Mouse (Mus musculus) limb, embryonic 13.5 days (tissue): ENCODE measurements at regions not wholly inside any gene's neighbourhood (a gene's known extent, or its start where the extent isn't known, plus 50 kb on each side); places are given as distances from the start of the nearest gene placed in this dataset.

ENCODE experiments used
- ATAC-seq: fragments of 200-750 bp; cut with Nextera tagmentation; 2 replicates; pipeline ENCODE4 v1.8.0; 2017; ENCODE audit warnings: low read depth, moderate number of reproducible peaks, moderate TSS enrichment; ENCODE audit not compliant: low FRiP score
- H3K27ac ChIP-seq: fragments of 300-500 bp; sonication (generic); 2 replicates; pipeline ENCODE4 v1.5.1; 2015; ENCODE audit warnings: inconsistent platforms, mild to moderate bottlenecking, moderate library complexity
- H3K27me3 ChIP-seq: fragments of 300-500 bp; sonication (generic); 2 replicates; pipeline ENCODE4 v1.6.1; 2015; ENCODE audit warnings: mild to moderate bottlenecking, inconsistent platforms
- H3K36me3 ChIP-seq: fragments of 300-500 bp; sonication (generic); 2 replicates; pipeline ENCODE4 v1.6.1; 2015; ENCODE audit warnings: inconsistent platforms, mild to moderate bottlenecking, moderate library complexity
- H3K4me1 ChIP-seq: fragments of 300-500 bp; sonication (generic); 2 replicates; pipeline ENCODE4 v1.6.1; 2015; ENCODE audit warnings: inconsistent platforms
- H3K4me2 ChIP-seq: fragments of 300-500 bp; sonication (generic); replicated peaks from 2 replicates; pipeline ENCODE4 v1.6.1; 2015; ENCODE audit warnings: inconsistent platforms, mild to moderate bottlenecking, moderate library complexity
- H3K4me3 ChIP-seq: fragments of 300-500 bp; sonication (generic); 2 replicates; pipeline ENCODE4 v1.5.1; 2015; ENCODE audit warnings: moderate library complexity, mild to moderate bottlenecking, inconsistent platforms
- H3K9ac ChIP-seq: fragments of 300-500 bp; sonication (generic); 2 replicates; pipeline ENCODE4 v1.6.1; 2015; ENCODE audit warnings: mild to moderate bottlenecking, inconsistent platforms
- H3K9me3 ChIP-seq: fragments of 300-500 bp; sonication (generic); 2 replicates; pipeline ENCODE4 v1.6.1; 2016; ENCODE audit warnings: inconsistent platforms
- WGBS: fragments of 180-500 bp; shearing (Covaris S2); methylation state at CpG from one replicate; pipeline ENCODE4 v1.1.7; 2015; 5-methylcytosine and 5-hydroxymethylcytosine counted together

- no peak overlapping the region for H3K4me2 ChIP-seq
- 48% methylated on average over 6 of the region's 6 CpGs for WGBS
- no peak overlapping the region for H3K9ac ChIP-seq
- no peak for ATAC-seq
- no peaks in the 10 kb centered on the region for H3K4me1 ChIP-seq
- no peak overlapping the region for H3K4me3 ChIP-seq
- H3K9me3 ChIP-seq = no peaks in the 10 kb centered on the region
- no peaks in the 10 kb centered on the region for H3K36me3 ChIP-seq
- no peaks in the 10 kb centered on the region for H3K27me3 ChIP-seq
- H3K27ac ChIP-seq = no peak overlapping the region
These were observed 456.9 kb downstream of the Tm4sf1 start for GRCm38 (mm10) chr3:56844681-56845461.

- Histone ChIP-seq H3K9ac (no peak overlapping the region), H3K4me3 (no peak overlapping the region), H3K4me2 (no peak overlapping the region), H3K4me1 (no peaks in the 10 kb centered on the region), H3K27ac (no peak overlapping the region), H3K9me3 (no peaks in the 10 kb centered on the region), H3K27me3 (no peaks in the 10 kb centered on the region), H3K36me3 (no peaks in the 10 kb centered on the region)
- WGBS = 88% methylated on average over 3 of the region's 3 CpGs
- ATAC-seq = no peak
These were observed 464.6 kb downstream of the Tm4sf1 start for GRCm38 (mm10) chr3:56837176-56837575.

GRCm38 (mm10) chr3:56830315-56831097 is 471.3 kb downstream of the Tm4sf1 start:
- Histone ChIP-seq H3K27me3 (no peaks in the 10 kb centered on the region), H3K27ac (no peak overlapping the region), H3K4me1 (no peaks in the 10 kb centered on the region), H3K4me2 (no peak overlapping the region), H3K9ac (no peak overlapping the region), H3K9me3 (no peaks in the 10 kb centered on the region), H3K4me3 (no peak overlapping the region), H3K36me3 (no peaks in the 10 kb centered on the region)
- ATAC-seq = no peak
- WGBS = 66% methylated on average over 4 of the region's 4 CpGs

- Histone ChIP-seq H3K27ac (no peak overlapping the region), H3K4me3 (no peak overlapping the region), H3K4me2 (no peak overlapping the region), H3K9ac (no peak overlapping the region), H3K4me1 (no peaks in the 10 kb centered on the region), H3K27me3 (no peaks in the 10 kb centered on the region), H3K9me3 (no peaks in the 10 kb centered on the region), H3K36me3 (no peaks in the 10 kb centered on the region)
- ATAC-seq = no peak
- 90% methylated on average over 4 of the region's 4 CpGs for WGBS
These were observed 477.6 kb downstream of the Tm4sf1 start for GRCm38 (mm10) chr3:56824157-56824556.

- ATAC-seq = no peak
- Histone ChIP-seq H3K36me3 (no peaks in the 10 kb centered on the region), H3K27ac (no peak overlapping the region), H3K4me1 (no peaks in the 10 kb centered on the region), H3K9ac (no peak overlapping the region), H3K4me3 (no peak overlapping the region), H3K27me3 (no peaks in the 10 kb centered on the region), H3K4me2 (no peak overlapping the region), H3K9me3 (no peaks in the 10 kb centered on the region)
- WGBS = 80% methylated on average over 1 of the region's 1 CpGs
These were observed 491.2 kb downstream of the Tm4sf1 start for GRCm38 (mm10) chr3:56810548-56811071.

GRCm38 (mm10) chr3:56793054-56793453 is 508.7 kb downstream of the Tm4sf1 start:
- Histone ChIP-seq H3K4me3 (no peak overlapping the region), H3K27ac (no peak overlapping the region), H3K9ac (no peak overlapping the region), H3K4me1 (no peaks in the 10 kb centered on the region), H3K27me3 (no peaks in the 10 kb centered on the region), H3K36me3 (no peaks in the 10 kb centered on the region), H3K9me3 (no peaks in the 10 kb centered on the region), H3K4me2 (no peak overlapping the region)
- 73% methylated on average over 1 of the region's 1 CpGs for WGBS
- ATAC-seq = no peak

GRCm38 (mm10) chr3:56789155-56789554 is 512.6 kb downstream of the Tm4sf1 start:
- Histone ChIP-seq H3K27ac (no peak overlapping the region), H3K4me3 (no peak overlapping the region), H3K9me3 (no peaks in the 10 kb centered on the region), H3K27me3 (no peaks in the 10 kb centered on the region), H3K36me3 (no peaks in the 10 kb centered on the region), H3K4me2 (no peak overlapping the region), H3K9ac (no peak overlapping the region), H3K4me1 (no peaks in the 10 kb centered on the region)
- 40% methylated on average over 3 of the region's 3 CpGs for WGBS
- ATAC-seq = no peak

- no peaks in the 10 kb centered on the region for H3K36me3 ChIP-seq
- WGBS = 86% methylated on average over 5 of the region's 5 CpGs
- H3K4me1 ChIP-seq = no peaks in the 10 kb centered on the region
- H3K27ac ChIP-seq = no peak overlapping the region
- no peaks in the 10 kb centered on the region for H3K27me3 ChIP-seq
- ATAC-seq = no peak
- H3K4me3 ChIP-seq = no peak overlapping the region
- no peak overlapping the region for H3K4me2 ChIP-seq
- no peak overlapping the region for H3K9ac ChIP-seq
- H3K9me3 ChIP-seq = no peaks in the 10 kb centered on the region
These were observed 527.9 kb downstream of the Tm4sf1 start for GRCm38 (mm10) chr3:56773920-56774319.

GRCm38 (mm10) chr3:56770225-56770624 is 531.6 kb downstream of the Tm4sf1 start:
- Histone ChIP-seq H3K4me1 (no peaks in the 10 kb centered on the region), H3K27me3 (no peaks in the 10 kb centered on the region), H3K36me3 (no peaks in the 10 kb centered on the region), H3K9me3 (no peaks in the 10 kb centered on the region), H3K9ac (no peak overlapping the region), H3K4me3 (no peak overlapping the region), H3K27ac (no peak overlapping the region), H3K4me2 (no peak overlapping the region)
- no peak for ATAC-seq
- 14% methylated on average over 2 of the region's 2 CpGs for WGBS

- Histone ChIP-seq H3K9ac (no peak overlapping the region), H3K27ac (no peak overlapping the region), H3K27me3 (no peaks in the 10 kb centered on the region), H3K4me1 (no peaks in the 10 kb centered on the region), H3K4me3 (no peak overlapping the region), H3K9me3 (no peaks in the 10 kb centered on the region), H3K4me2 (no peak overlapping the region), H3K36me3 (no peaks in the 10 kb centered on the region)
- ATAC-seq = no peak
- WGBS = 74% methylated on average over 3 of the region's 3 CpGs
These were observed 534.7 kb downstream of the Tm4sf1 start for GRCm38 (mm10) chr3:56767133-56767532.

GRCm38 (mm10) chr3:56764336-56764735 is 537.5 kb downstream of the Tm4sf1 start:
- H3K9me3 ChIP-seq = no peaks in the 10 kb centered on the region
- no peaks in the 10 kb centered on the region for H3K4me1 ChIP-seq
- H3K9ac ChIP-seq = no peak overlapping the region
- H3K27me3 ChIP-seq = no peaks in the 10 kb centered on the region
- WGBS = 80% methylated on average over 3 of the region's 3 CpGs
- no peak for ATAC-seq
- no peaks in the 10 kb centered on the region for H3K36me3 ChIP-seq
- H3K4me3 ChIP-seq = no peak overlapping the region
- H3K4me2 ChIP-seq = no peak overlapping the region
- H3K27ac ChIP-seq = no peak overlapping the region

- H3K36me3 ChIP-seq = no peaks in the 10 kb centered on the region
- no peaks in the 10 kb centered on the region for H3K4me1 ChIP-seq
- H3K27me3 ChIP-seq = no peaks in the 10 kb centered on the region
- no peaks in the 10 kb centered on the region for H3K9me3 ChIP-seq
- H3K9ac ChIP-seq = no peak overlapping the region
- no peak overlapping the region for H3K4me2 ChIP-seq
- 56% methylated on average over 6 of the region's 6 CpGs for WGBS
- ATAC-seq = no peak
- H3K4me3 ChIP-seq = no peak overlapping the region
- no peak overlapping the region for H3K27ac ChIP-seq
These were observed 537.9 kb downstream of the Tm4sf1 start for GRCm38 (mm10) chr3:56763896-56764295.
